Mouse (Mus musculus) gastrocnemius, adult 18-20 months (tissue): ENCODE data around the gene 1700003E16Rik. TPM values are rescaled to one million over a fixed set of nuclear protein-coding genes. Genes with fewer than 3 reads are reported as not detected.

Source experiments
- DNase-seq: peaks from one replicate; pipeline ENCODE4 v3.0.0; 2021; ENCODE audit warnings: low spot score
- total RNA-seq, 2 experiments: library from RNA; stranded (reverse); gene quantifications; 2 replicates each; pipeline ENCODE4 v1.2.3; 2021

The 1700003E16Rik gene
- total RNA-seq, 2 experiments from 2014 or later: 0.14 TPM; not detected in 1

GRCm38 (mm10) chr6:83203320-83203719 lies 47.1 kb downstream of the 1700003E16Rik start:
- DNase-seq: no peak

DNA sequence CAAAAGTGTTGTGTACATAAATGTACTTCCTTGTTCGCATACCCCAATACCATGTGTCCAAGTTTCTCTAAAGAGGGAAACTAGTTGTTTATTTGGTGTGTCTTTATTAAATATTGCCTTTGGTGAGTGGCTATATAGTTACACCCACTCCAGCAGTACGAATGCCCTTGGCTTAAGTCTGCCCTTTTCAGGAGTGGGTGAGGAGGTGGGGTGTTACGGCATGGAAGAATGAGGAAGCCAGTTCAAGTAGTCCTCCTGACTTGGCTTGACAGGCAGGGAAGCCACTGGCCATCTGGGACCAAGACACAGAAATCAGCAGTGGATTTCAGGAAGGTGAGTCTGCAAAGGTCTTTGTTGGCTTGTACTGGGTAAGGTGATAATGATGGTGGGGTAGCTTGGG lies 49.6 kb downstream of the 1700003E16Rik start:
- no peak for DNase-seq

DNA sequence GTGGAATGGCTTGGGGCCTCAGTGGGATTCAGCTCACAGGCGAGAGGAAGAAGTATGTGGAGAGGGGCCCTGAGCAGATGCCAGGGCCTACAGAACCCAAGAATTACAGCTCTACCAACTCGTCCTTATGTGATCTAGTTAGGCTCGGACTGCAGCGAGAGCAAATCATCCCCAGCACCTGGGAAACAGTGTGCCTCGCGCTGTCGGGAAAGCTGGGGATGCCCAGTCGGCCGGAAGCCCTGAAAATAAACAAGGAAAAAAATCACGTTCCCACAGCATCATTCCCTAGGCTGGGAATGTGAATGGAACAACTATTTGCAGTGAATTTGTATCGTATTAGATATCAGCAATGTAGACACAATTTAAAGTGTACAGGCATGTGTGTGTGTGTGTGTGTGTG lies 50.1 kb downstream of the 1700003E16Rik start:
- DNase-seq: no peak

DNA sequence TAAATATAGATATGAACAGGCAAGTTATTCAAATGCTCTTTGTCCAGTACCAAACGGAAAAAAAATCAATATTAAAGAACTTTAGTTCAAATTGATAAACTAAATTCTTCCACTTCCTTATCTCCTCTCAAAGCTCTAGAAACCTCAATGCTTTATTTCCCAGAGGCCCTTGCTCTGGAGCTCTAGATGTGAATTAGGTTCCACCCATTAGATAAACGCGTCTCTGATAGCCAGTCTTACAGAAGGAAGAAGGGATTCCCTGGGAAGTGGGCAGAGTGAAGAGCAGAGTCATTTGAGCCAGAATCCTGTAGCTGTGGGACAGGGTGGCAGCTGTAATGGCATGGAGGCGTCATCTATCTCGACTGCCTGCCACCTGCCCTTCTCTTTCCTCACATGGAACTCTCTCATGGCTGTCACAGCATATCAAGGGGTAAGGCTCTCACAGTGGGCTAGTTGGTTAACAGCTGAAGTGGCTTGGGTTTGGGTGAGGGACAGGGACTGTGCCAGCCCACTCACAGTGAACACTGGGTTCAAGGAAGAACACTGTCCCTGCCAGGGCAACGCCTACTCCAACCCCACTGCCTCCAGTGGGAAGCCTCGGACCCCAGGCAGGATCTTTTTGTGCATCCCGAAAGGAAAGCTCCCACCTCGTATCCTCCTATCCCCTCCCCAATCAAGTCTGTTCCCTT lies 51.3 kb downstream of the 1700003E16Rik start:
- no peak for DNase-seq

DNA sequence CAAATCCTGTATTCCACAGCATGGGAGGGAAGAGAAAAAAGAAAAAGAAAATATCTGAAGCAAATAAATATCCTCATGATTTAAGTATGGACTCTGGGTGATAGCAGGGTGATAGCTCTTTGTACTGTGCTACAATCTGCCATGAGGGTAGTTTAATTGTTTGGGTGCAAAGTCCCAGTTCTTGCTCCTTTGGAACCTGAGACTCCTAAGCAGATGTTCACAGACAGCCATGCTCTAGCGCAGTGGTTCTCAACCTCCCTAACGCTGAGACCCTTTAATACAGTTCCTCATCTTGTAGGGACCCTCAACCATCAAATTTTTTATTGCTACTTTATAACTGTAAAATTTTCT lies 51.8 kb downstream of the 1700003E16Rik start:
- DNase-seq: no peak

DNA sequence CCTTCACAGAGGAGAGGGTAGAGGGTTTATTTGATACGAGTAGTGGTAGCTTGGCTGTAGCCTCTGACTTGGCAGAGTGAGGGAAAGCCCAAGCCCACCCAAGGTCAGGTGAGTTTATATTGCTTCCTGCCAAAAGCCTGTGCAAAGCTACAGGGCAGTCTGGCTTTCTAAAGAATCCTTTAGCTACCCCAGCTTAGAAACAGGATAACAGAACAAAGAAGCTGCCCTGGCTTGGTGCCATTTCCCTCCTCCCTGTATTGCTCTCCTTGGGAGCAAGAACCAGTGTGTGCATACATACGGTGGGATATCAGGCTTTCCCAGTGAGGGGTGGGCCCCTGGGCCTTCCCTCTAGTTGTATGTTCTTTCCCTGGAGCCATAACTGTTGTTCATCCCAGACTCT lies 54.3 kb downstream of the 1700003E16Rik start:
- no peak for DNase-seq

GRCm38 (mm10) chr6:83211526-83211925 lies 55.3 kb downstream of the 1700003E16Rik start:
- DNase-seq: no peak

Other genes with a start within 250 kb of the 1700003E16Rik start
- under 1 TPM in 1 of 2 experiments, not detected in 1; 0.07 TPM for gene Sema4f, start 216.6 kb upstream of the 1700003E16Rik start, total RNA-seq
- gene M1ap, start 209.5 kb upstream of the 1700003E16Rik start, total RNA-seq: not detected
- 1 to 10 TPM; 1.1 to 1.4 TPM for gene Dok1, start 122.9 kb upstream of the 1700003E16Rik start, total RNA-seq
- gene Loxl3, start 122.2 kb upstream of the 1700003E16Rik start, total RNA-seq: 1 to 10 TPM; 1.2 to 1.4 TPM
- gene Aup1, start 101.9 kb upstream of the 1700003E16Rik start, total RNA-seq: 100 to 1,000 TPM in 1 of 2 experiments, 10 to 100 TPM in 1; 94.0 to 101 TPM
- 10 to 100 TPM; 15.3 to 17.4 TPM for gene Htra2, start 101.1 kb upstream of the 1700003E16Rik start, total RNA-seq
- gene Dqx1, start 98.6 kb upstream of the 1700003E16Rik start, total RNA-seq: under 1 TPM; 0.27 to 0.45 TPM
- gene Tlx2, start 86.1 kb upstream of the 1700003E16Rik start, total RNA-seq: not detected
- gene Pcgf1, start 78.5 kb upstream of the 1700003E16Rik start, total RNA-seq: 1 to 10 TPM; 9.1 to 9.3 TPM
- gene Lbx2, start 70.0 kb upstream of the 1700003E16Rik start, total RNA-seq: under 1 TPM; 0.28 to 0.39 TPM
- under 1 TPM; 0.90 to 0.94 TPM for gene Ccdc142, start 54.8 kb upstream of the 1700003E16Rik start, total RNA-seq
- under 1 TPM; 0.53 to 0.76 TPM for gene Gm42688, start 54.8 kb upstream of the 1700003E16Rik start, total RNA-seq
- 100 to 1,000 TPM; 102 TPM for gene Mrpl53, start 47.4 kb upstream of the 1700003E16Rik start, total RNA-seq
- gene Mogs, start 40.9 kb upstream of the 1700003E16Rik start, total RNA-seq: 1 to 10 TPM; 6.2 to 6.5 TPM
- gene Wbp1, start 34.8 kb upstream of the 1700003E16Rik start, total RNA-seq: 10 to 100 TPM; 46.4 to 46.7 TPM
- 10 to 100 TPM; 15.6 to 15.7 TPM for gene Ino80b, start 31.0 kb upstream of the 1700003E16Rik start, total RNA-seq
- gene Rtkn, start 20.9 kb upstream of the 1700003E16Rik start, total RNA-seq: 10 to 100 TPM in 1 of 2 experiments, 1 to 10 TPM in 1; 9.3 to 11.7 TPM
- gene Wdr54, start within 50 bp of the 1700003E16Rik start, total RNA-seq: 1 to 10 TPM; 1.2 to 1.9 TPM
- 100 to 1,000 TPM; 124 to 133 TPM for gene Dctn1, start 9.5 kb downstream of the 1700003E16Rik start, total RNA-seq
- gene Slc4a5, start 63.4 kb downstream of the 1700003E16Rik start, total RNA-seq: not detected
- gene Mthfd2, start 169.5 kb downstream of the 1700003E16Rik start, total RNA-seq: 1 to 10 TPM; 3.0 to 3.2 TPM
- 10 to 100 TPM in 1 of 2 experiments, 1 to 10 TPM in 1; 8.0 to 12.4 TPM for gene Mob1a, start 169.6 kb downstream of the 1700003E16Rik start, total RNA-seq
- gene Bola3, start 192.7 kb downstream of the 1700003E16Rik start, total RNA-seq: 100 to 1,000 TPM; 249 to 275 TPM